Mouse (Mus musculus) forebrain, embryonic 16.5 days (tissue): ENCODE data around the gene Plcl2. TPM values are rescaled to one million over a fixed set of nuclear protein-coding genes. Genes with fewer than 3 reads are reported as not detected.
"Not testable (repeated sequence)": the region's sequence is repeated elsewhere in the genome, so short reads cannot be mapped to it uniquely, and the experiment has no call there.

Experiments
- ATAC-seq: fragments of 200-750 bp; cut with Nextera tagmentation; 2 replicates; pipeline ENCODE4 v1.8.0; 2017; ENCODE audit warnings: mild to moderate bottlenecking, moderate library complexity
- H3K27ac ChIP-seq: fragments of 300-500 bp; sonication (generic); 2 replicates; pipeline ENCODE4 v1.5.1; 2014; ENCODE audit warnings: low read length, control low read depth
- H3K27me3 ChIP-seq: fragments of 300-500 bp; sonication (generic); replicated peaks from 2 replicates; pipeline ENCODE4 v1.6.1; 2014; ENCODE audit warnings: low read length; ENCODE audit not compliant: control insufficient read depth, insufficient read depth
- H3K36me3 ChIP-seq: fragments of 300-500 bp; sonication (generic); 2 replicates; pipeline ENCODE4 v1.6.1; 2014; ENCODE audit not compliant: control insufficient read depth, insufficient read depth
- H3K4me1 ChIP-seq: fragments of 300-500 bp; sonication (generic); replicated peaks from 2 replicates; pipeline ENCODE4 v1.6.1; 2014; ENCODE audit warnings: low read length; ENCODE audit not compliant: control insufficient read depth, insufficient read depth
- H3K4me2 ChIP-seq: fragments of 300-500 bp; sonication (generic); 2 replicates; pipeline ENCODE4 v1.6.1; 2014; ENCODE audit warnings: mild to moderate bottlenecking, low read length, control low read depth
- H3K4me3 ChIP-seq: fragments of 300-500 bp; sonication (generic); replicated peaks from 2 replicates; pipeline ENCODE4 v1.5.1; 2014; ENCODE audit warnings: mild to moderate bottlenecking, low read length, control low read depth
- H3K9ac ChIP-seq: fragments of 300-500 bp; sonication (generic); replicated peaks from 2 replicates; pipeline ENCODE4 v1.6.1; 2014; ENCODE audit warnings: low read depth, low read length, control low read depth
- H3K9me3 ChIP-seq: fragments of 300-500 bp; sonication (generic); 2 replicates; pipeline ENCODE4 v1.6.1; 2016; ENCODE audit warnings: low read length; ENCODE audit not compliant: control insufficient read depth
- WGBS: fragments of 180-500 bp; shearing (Covaris S2); extraction: QIAGEN DNeasy Blood & Tissue Kit; methylation state at CpG from one replicate; pipeline ENCODE4 v1.1.7; 2014; 5-methylcytosine and 5-hydroxymethylcytosine counted together
- polyA plus RNA-seq: library from polyadenylated mRNA; unstranded; fragments of >200 nt; fragmentation: Nextera tagmentation; extraction: Ambion mirVana; gene quantifications from 2 replicates; pipeline ENCODE4 v1.2.1, GENCODE M21; 2015

Gene Plcl2
- polyA plus RNA-seq, 1 experiment from 2014 or later = 9.7 TPM

- H3K9ac ChIP-seq = no peak overlapping the region
- no peak for ATAC-seq
- WGBS = 90% methylated on average over 5 of the region's 5 CpGs
- H3K36me3 ChIP-seq = no peaks in the 10 kb centered on the region
- no peaks in the 10 kb centered on the region for H3K9me3 ChIP-seq
- no peak overlapping the region for H3K27ac ChIP-seq
- H3K4me2 ChIP-seq = no peak overlapping the region
- no peaks in the 10 kb centered on the region for H3K27me3 ChIP-seq
- 0 out of 2 replicates have a peak, but pooled peaks cover 3% of the 10 kb centered on the region for H3K4me1 ChIP-seq
- no peak overlapping the region for H3K4me3 ChIP-seq
Measured at GRCm38 (mm10) chr17:50522473-50523083, 13.4 kb downstream of the Plcl2 start.

GRCm38 (mm10) chr17:50524970-50525369 is 15.8 kb downstream of the Plcl2 start:
- H3K9ac ChIP-seq = no peak overlapping the region
- no peaks in the 10 kb centered on the region for H3K9me3 ChIP-seq
- no peaks in the 10 kb centered on the region for H3K27me3 ChIP-seq
- H3K4me1 ChIP-seq = no peaks in the 10 kb centered on the region
- H3K4me3 ChIP-seq = no peak overlapping the region
- no peaks in the 10 kb centered on the region for H3K36me3 ChIP-seq
- H3K27ac ChIP-seq = no peak overlapping the region
- 66% methylated on average over 6 of the region's 6 CpGs for WGBS
- no peak overlapping the region for H3K4me2 ChIP-seq
- no peak for ATAC-seq

- no peak overlapping the region for H3K9ac ChIP-seq
- H3K4me1 ChIP-seq = no peaks in the 10 kb centered on the region
- H3K4me2 ChIP-seq = no peak overlapping the region
- no peak overlapping the region; the same call in 1 of the 2 replicates for H3K27ac ChIP-seq
- WGBS = 17% methylated on average over 2 of the region's 2 CpGs
- H3K36me3 ChIP-seq = no peaks in the 10 kb centered on the region
- H3K9me3 ChIP-seq = no peaks in the 10 kb centered on the region
- no peak overlapping the region for H3K4me3 ChIP-seq
- H3K27me3 ChIP-seq = no peaks in the 10 kb centered on the region
- 0 out of 2 replicates have a peak, but pooled peaks have one; percentile 23 for ATAC-seq
Measured at GRCm38 (mm10) chr17:50525821-50526220, 16.6 kb downstream of the Plcl2 start.

GRCm38 (mm10) chr17:50530089-50530488 is 20.9 kb downstream of the Plcl2 start:
- Histone ChIP-seq H3K4me2 (no peak overlapping the region), H3K4me3 (no peak overlapping the region), H3K27ac (no peak overlapping the region), H3K27me3 (no peaks in the 10 kb centered on the region), H3K36me3 (no peaks in the 10 kb centered on the region), H3K4me1 (no peaks in the 10 kb centered on the region), H3K9ac (no peak overlapping the region), H3K9me3 (no peaks in the 10 kb centered on the region)
- 90% methylated on average over 8 of the region's 8 CpGs for WGBS
- ATAC-seq = no peak

- ATAC-seq, H3K9me3 ChIP-seq, H3K4me1 ChIP-seq: not testable (repeated sequence)
Measured at GRCm38 (mm10) chr17:50534889-50535288, 25.7 kb downstream of the Plcl2 start.

GRCm38 (mm10) chr17:50536409-50537194 is 27.4 kb downstream of the Plcl2 start:
- Histone ChIP-seq H3K36me3 (no peaks in the 10 kb centered on the region), H3K9me3 (no peaks in the 10 kb centered on the region), H3K9ac (no peak overlapping the region), H3K4me2 (no peak overlapping the region), H3K27me3 (no peaks in the 10 kb centered on the region), H3K27ac (no peak overlapping the region), H3K4me1 (no peaks in the 10 kb centered on the region), H3K4me3 (no peak overlapping the region)
- ATAC-seq = no peak
- 94% methylated on average over 4 of the region's 4 CpGs for WGBS

More at GRCm38 (mm10) chr17:50534889-50535288, 25.7 kb downstream of the Plcl2 start:
- not testable (repeated sequence) for H3K36me3 ChIP-seq, H3K4me3 ChIP-seq, H3K9ac ChIP-seq, H3K4me2 ChIP-seq, H3K27ac ChIP-seq, H3K27me3 ChIP-seq
- 94% methylated on average over 2 of the region's 2 CpGs for WGBS

- no peak overlapping the region for H3K4me2 ChIP-seq
- no peak overlapping the region for H3K9ac ChIP-seq
- H3K36me3 ChIP-seq = no peaks in the 10 kb centered on the region
- H3K27me3 ChIP-seq = no peaks in the 10 kb centered on the region
- H3K4me1 ChIP-seq = no peaks in the 10 kb centered on the region
- ATAC-seq = no peak
- 93% methylated on average over 2 of the region's 2 CpGs for WGBS
- peaks cover 5% of the 10 kb centered on the region; the same call in 1 of the 2 replicates for H3K9me3 ChIP-seq
- no peak overlapping the region for H3K4me3 ChIP-seq
- H3K27ac ChIP-seq = no peak overlapping the region
Measured at GRCm38 (mm10) chr17:50537786-50538185, 28.6 kb downstream of the Plcl2 start.

GRCm38 (mm10) chr17:50544860-50545259 is 35.7 kb downstream of the Plcl2 start:
- Histone ChIP-seq H3K36me3 (no peaks in the 10 kb centered on the region; the same call in 1 of the 2 replicates), H3K4me3 (no peak overlapping the region), H3K9me3 (peaks cover 5% of the 10 kb centered on the region; the same call in 1 of the 2 replicates), H3K4me1 (no peaks in the 10 kb centered on the region), H3K27me3 (no peaks in the 10 kb centered on the region), H3K27ac (no peak overlapping the region), H3K9ac (no peak overlapping the region), H3K4me2 (no peak overlapping the region)
- no peak for ATAC-seq
- 96% methylated on average over 1 of the region's 1 CpGs for WGBS

- 73% methylated on average over 6 of the region's 6 CpGs for WGBS
- H3K4me1 ChIP-seq = no peaks in the 10 kb centered on the region
- no peak overlapping the region for H3K9ac ChIP-seq
- peaks cover 5% of the 10 kb centered on the region; the same call in 1 of the 2 replicates for H3K9me3 ChIP-seq
- H3K36me3 ChIP-seq = no peaks in the 10 kb centered on the region; the same call in 1 of the 2 replicates
- ATAC-seq = no peak
- H3K27ac ChIP-seq = no peak overlapping the region
- H3K27me3 ChIP-seq = no peaks in the 10 kb centered on the region
- no peak overlapping the region for H3K4me3 ChIP-seq
- no peak overlapping the region for H3K4me2 ChIP-seq
Measured at GRCm38 (mm10) chr17:50545274-50545673, 36.1 kb downstream of the Plcl2 start.
